Mouse (Mus musculus) adrenal gland, postnatal 10 days (tissue): ENCODE measurements at regions not wholly inside any gene's neighbourhood (a gene's known extent, or its start where the extent isn't known, plus 50 kb on each side); places are given as distances from the start of the nearest gene placed in this dataset.
A peak's percentile ranks its signal among the peaks of the same experiment; 100 is the strongest.
"Not testable (repeated sequence)": the region's sequence is repeated elsewhere in the genome, so short reads cannot be mapped to it uniquely, and the experiment has no call there.

Experiments
- DNase-seq: peaks from one replicate; pipeline ENCODE4 v3.0.0; 2021; ENCODE audit warnings: mixed read lengths

DNA sequence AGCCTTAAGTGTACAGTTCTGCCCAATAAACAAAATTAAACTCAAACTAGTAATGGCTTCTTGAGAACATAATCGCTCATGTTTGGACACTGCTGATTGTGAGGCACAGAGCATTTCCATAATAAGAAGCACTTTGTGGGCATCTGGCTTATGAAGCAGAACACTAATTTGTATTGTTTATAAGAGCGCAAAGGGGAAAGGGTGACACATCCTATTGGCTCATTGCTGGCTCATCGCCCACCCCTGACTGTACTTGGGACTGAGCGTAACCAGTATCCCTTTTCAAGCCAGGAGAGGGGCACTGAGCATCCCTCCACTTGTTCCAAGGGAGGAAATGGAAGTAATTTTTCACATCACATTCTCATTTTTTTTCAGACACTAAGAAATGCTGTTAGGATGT lies 288.0 kb downstream of the Sfmbt2 start:
- peak; percentile 9 for DNase-seq

DNA sequence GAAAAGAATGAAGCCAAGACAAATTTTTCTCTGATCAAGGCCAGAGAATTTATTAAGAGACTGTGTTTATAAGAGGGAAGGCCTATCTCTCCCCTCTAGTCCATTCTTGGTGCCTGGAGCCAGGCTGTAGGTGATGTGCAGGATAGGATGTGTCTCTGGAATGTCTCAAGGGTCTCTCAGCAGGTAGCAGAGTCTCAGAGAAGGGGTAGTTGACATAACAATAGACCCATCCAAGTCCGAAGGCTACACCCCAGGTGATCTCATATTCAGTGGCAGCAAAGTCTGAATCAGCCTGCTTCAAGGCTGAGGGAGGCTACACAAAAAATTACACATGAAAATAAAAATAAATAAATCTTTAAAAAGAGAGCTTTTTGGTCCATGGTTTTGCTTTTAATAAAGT lies 297.6 kb downstream of the Sfmbt2 start:
- DNase-seq: not testable (repeated sequence)

DNA sequence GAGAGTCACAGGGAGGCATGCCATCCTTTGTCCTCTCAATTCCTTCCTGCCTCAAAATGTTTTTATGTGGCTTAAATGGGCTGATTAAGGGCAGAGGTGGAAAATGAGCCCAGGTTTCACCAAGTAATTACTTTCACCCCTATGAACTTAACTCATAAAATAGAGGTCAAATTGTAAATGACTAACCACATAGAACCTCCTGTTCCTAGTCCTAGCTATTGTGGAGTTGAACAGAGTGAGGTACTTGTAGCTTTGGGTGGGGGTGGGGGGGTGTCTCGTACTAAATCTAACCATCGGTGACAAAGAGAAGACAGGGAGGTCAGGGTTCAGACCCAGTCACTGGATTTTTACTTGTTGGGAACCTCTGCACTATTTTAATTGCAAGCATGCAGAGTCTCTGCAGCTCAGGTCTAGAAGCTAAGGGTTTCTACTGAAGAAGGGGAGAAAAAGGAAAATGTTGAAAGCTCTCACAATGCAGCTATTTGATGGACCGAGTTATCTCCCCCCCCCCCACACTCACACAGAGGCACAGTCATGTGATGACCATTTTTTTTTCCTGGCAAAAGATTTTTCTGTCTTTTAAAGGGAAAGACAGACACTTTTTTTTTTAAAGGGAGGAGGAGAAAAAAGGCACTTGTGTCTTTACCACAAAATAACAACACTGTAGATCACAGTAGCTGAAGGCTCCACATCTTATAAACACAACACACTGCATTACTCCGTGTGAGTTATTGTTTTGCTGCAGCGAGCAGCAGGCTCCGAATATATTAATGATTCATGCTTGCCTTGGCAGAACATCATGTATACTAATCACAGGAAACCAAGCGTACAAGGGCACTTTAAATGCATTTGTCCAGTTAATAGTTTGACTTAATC lies 300.4 kb downstream of the Sfmbt2 start:
- no peak for DNase-seq

DNA sequence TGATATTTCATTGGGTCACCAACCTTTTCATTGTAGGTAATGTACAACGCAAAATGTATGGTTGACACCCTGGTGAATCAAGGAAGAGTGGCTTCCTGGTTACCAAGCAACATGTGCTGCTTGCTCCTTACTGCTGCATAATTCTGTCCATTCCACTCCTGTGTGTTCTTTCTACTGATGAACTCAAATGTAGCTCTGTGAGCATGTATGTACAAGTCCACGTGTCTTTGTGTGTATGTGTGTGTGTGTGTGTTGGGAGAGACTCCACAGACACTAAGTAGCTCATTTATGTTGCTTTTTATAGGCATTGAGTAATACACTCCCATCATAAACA lies 301.0 kb downstream of the Sfmbt2 start:
- no peak for DNase-seq

DNA sequence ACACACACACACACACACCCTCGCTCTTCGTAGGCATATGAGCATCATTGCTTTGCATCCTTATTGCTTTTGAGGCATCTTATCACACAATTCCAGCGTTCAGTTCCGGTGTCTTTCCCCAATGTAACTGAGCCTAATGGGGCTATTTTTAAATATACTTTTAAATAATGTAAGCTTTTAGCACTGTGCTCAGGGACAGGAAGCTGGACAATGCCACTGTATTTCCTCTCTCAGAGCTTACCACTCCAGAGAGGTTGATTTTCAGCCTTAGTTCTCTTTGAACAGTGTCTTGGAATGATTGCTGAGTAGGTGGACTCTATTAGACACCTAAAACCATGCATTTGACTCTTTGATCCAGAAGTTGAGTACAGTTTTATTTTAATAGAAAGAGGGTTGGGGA lies 301.9 kb downstream of the Sfmbt2 start:
- no peak for DNase-seq

DNA sequence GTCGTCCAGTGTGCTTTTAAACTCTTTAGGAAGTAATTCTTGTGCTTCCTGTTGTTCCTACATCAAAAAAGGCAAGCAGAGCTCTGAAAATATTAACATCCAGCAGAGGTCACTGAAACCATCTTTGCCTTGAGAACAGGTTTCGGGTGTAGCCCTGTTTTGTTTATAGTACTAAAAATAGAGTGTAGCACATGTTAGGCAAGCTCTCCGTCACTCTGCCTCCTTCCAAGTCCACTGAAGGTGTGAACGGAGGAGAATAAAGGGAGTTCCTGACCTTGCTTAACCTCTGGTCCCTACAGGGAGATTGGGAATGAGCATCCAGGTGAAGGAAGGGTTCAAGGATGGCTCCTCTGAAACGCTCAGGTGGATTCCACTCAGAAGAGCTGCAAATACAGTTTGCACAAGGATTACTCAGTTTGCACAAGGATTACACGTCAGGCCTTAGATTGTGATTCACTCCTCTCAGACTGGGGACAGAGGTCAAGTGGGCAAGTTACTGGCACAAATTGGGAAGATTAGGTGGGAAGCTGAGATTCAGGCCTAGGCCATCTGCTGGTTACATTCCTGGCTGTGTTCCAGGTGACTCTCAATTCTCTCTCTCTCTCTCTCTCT lies 304.5 kb downstream of the Sfmbt2 start:
- no peak for DNase-seq

DNA sequence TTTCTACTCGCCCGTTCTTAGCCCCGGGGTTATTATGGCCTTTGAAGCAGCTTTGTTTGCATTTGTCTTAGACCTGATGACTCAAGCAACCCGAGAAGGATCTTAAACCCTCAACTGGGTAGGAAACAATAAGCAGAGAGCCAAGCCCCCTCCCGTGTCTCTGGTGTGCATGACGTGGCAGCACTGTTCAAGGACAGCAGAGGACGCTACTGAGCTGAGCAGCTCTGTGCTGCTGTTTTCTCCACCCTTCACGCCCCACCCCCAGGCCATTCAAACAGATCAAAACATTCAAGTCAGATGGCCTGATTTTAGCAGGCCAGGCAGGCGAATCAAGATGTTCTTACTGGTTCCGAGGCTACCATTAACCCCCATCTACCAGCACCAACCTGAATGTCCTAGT lies 331.1 kb downstream of the Sfmbt2 start:
- peak; percentile 51 for DNase-seq

DNA sequence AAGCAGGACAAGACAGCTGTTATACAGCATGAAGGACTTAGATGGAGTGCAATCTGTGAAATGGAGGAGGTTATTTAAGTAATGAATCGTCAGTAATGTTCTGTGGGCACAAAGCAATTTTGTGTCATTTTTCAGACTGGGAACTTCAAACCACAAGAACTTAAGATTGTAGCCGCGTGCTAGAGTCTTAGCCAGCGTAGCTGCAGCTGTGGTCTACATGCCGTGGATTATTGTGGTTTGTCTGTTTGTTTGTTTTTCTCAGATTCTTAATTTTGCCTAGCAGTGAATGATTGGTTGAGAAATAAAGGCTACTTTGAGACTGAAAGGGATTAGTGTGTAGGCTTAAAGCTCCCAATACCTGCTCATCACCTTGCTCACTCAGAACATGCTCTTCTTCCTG lies 348.1 kb downstream of the Sfmbt2 start:
- DNase-seq: no peak

DNA sequence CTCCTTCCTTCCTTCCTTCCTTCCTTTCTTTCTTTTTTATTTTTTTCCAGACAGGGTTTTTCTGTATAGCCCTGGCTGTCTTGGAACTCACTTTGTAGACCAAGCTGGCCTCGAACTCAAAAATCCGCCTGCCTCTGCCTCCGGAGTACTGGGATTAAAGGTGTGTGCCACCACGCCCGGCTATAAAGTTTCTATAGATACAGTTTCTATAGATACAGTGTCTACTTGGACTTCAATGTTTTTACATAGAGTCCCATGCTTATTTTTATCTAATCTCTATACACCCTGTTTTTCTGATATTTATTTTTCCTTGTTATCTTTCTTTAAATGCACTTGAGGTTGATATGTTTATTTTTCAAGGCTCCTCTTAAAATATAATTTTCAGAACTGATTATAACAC lies 364.0 kb downstream of the Sfmbt2 start:
- DNase-seq: not testable (repeated sequence)

DNA sequence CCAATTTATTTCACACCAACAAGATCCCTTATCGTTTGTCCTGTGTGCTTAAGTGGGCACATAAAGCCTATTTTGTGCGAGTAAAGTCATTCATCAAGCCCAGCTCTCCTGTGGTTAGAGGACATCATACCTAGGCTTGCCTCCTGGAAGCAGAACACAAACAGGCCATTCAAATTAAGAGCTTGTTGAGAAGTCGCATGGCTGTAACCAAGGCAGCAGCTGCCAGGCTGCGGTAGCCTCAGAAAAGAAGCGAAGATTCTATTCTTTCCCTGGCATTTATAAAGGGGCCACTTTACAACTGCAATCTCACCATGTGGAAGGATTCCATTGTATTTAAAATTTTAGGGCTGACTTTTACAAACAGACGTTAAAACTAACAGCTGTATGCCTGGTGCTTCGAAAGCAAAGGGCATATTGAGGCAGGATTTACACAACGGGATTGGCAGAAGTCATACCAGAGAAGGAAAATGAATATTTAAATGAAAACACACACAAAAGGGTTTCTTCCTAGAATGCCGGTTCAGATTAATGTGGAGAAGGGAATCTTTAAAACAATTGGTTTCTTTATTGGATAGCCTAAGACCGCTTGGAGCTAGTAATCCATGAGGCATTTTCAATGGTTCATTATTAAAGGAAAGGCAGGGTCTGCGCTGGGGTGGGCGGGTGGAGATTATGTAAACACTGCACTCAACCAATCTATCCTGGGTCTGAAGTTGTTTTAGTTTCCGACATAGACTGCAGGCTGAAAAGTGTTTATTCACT lies 366.6 kb downstream of the Sfmbt2 start:
- DNase-seq: no peak

DNA sequence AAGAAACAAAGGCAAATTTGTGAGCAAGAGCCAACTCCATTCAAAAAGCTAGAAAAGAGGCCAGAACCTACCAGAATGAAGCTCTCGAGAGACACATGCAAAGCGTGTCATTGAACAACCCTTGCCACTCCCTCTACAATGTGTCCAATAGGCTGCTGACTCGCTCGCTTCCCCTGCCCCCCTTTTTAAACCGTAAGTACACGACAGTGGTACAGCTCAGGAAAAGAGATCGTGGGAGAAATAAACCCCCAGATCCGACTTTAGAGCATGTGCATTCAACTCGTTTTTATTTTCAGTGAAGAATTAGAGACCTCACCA lies 367.1 kb downstream of the Sfmbt2 start:
- DNase-seq: no peak

DNA sequence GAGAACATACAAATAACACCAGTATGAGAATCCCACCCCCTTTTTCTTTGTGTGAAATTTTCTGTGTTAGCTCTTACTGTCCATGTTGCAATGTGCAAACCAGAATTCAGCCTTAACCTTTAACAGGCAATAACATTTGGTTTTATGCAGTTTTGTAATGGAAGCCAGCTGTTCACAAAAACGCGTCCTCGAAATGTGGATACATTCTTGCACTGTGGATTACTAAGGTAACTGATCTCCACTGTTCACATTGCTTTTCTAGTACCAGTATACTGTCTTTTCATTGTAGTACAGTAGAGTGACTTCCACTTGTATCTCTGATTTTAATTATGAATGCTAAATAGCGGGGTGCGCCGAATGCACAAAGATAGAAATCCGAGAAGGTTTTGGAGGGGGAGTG lies 374.8 kb downstream of the Sfmbt2 start:
- DNase-seq: no peak

DNA sequence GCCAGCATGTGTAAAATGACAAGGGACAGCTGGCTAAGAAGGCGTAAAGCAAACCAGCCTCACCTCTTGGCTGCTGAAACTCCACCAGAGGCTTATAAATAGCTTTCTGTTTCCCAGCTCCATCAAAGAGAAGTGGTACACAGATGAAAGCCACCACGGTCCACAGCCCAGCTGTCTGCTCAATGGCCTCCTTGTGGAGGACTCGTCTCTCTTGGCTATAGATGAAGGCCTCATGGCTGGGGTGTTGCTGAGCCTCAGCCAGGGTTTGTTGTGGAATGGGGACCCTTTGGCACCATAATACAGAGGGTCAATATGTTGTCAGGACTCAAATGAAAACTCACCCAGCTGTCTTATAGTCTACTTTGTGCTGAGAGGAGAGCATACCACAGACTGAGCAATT lies 385.1 kb downstream of the Sfmbt2 start:
- DNase-seq: no peak

DNA sequence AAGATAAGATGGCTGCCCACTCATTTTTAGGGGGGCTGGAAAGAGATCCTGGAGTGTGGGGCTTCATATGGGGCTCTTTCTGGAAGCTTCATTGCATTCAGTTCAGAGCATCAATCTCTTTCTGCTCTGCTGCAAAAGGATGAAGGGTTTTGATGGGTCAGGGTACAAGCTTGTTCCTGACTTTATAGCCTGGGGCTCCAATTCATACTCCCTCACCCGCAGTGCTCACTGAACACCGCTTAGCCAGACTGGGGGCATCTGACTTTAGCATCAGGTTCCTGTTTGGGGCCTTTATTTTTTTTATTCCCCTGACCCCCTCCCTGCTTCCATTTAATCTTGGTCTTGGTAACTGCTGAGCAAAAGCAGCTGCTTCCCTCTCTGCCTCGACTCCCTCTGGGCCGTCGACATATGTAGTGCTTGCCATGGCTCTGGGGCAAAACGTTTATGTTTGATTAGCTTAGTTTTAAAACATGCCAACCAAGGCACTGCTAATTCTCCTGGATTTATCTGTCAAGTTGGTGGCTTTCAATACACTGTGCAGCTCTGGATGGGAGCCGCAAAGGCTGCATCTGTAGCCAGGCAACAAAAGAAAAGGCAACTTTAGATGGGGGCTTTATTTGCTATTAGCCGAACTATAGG lies 387.0 kb downstream of the Sfmbt2 start:
- DNase-seq: no peak

DNA sequence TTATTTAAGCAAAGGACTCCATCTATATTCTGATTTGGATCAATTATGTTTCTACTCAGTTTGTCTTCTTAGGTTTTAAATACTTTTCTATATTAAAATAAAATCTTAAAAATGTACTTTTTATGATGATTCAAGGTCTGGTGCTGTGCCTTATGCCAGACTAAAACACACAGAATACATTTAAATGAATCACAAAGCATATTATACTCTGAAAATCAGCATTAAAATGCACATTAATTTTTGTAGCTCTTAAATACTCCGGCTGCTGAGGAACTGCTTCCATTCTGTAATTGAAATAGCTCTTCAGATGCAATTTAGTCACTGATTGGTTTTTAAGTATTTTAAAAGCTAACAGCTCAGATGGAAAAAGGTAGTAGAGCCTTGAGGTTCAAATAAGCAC lies 387.6 kb downstream of the Sfmbt2 start:
- DNase-seq: no peak

DNA sequence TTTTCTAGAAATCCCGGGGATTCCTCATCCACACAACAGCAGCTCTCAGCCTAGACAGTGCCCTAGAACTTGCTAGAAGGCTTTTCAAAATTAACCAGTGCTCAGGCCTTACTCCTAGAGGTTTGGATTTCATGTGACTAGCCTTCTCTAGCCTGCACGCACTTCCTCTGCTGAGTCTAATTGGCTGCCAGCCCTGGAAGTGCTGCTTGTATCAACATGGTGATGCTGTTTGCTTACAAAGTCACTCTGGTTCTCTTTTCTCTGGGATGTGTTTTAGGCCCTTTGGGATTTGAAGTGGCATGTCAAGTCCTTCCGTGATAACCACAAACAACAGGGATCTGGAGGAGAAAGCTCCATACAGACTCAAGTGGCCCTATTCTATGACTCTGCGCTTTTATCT lies 391.9 kb downstream of the Sfmbt2 start:
- DNase-seq: no peak

DNA sequence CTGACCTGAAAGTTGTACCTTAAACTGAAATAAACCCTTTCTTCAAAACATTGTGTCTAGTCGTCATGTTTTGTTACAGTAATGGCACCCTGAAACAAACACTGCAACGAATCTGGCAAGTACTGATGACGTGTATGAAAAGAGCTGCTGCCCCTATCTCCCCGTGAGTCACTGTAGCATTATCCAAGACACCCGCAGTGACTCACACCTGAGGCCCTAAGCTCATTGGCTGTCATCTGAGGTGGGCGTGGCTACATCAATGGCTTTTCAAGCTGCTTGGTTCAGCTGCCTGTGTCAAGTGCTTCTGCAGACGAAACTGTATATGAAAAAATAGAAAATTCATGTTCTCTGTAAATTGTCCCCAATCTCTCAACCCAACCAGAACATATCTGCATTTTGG lies 388.8 kb upstream of the Prkcq start:
- no peak for DNase-seq

DNA sequence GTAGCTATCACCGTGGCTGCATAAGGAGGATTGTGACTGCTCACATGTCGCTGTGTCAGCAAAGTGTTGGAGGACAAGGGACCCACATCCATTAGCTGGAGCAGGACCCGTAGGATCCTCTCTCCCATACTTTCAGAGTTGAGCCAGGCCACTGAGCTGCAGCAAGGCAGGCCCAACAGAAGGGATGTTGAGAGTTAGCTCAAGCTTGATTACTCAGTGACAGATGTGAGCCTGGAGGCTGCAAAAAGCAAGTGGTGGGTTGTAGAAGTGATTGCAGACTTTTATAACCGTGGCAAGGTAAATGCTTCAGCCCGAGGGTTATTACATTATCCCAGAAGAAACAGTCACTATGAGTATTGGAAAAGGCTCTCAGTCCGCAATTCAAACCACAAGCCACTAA lies 388.3 kb upstream of the Prkcq start:
- DNase-seq: no peak

DNA sequence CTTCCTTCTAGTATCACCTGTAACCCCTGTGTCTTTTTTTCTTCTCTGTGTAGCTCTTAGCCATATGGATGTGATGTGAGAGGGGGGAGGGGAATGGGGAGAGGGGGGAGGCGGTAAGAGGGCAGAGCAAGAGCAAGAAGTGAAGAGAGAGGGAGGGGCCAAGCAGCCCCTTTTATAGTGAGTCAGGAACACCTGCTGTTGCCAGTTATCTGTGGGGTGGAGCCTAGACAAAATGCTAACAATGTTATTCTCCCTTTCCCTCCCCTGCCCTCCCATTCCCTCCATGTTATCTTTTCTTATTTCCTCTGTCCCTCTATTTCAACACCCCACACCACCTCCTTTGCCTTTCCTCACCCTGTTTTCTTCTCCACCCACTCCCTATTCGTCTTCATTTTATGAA lies 387.6 kb upstream of the Prkcq start:
- no peak for DNase-seq

DNA sequence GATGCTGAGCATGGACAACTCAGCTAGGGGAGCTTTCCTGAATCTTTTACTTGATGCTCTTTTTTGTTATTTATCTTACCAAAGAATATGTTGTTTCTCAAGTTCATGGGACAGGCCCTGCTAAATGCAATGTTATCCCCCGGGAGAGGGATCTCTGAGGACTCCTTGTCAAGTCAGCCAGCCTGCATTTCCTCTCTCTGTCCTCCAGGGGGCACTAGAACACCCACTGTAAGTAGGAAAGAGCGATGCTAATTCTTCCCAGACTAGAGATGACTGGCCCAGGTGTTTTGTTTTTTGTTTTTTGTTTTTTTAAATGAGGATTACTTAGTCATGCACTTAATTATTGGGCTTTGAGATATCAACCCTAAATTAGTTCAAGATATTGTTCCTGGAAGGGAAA lies 386.8 kb upstream of the Prkcq start:
- peak; percentile 51 for DNase-seq

DNA sequence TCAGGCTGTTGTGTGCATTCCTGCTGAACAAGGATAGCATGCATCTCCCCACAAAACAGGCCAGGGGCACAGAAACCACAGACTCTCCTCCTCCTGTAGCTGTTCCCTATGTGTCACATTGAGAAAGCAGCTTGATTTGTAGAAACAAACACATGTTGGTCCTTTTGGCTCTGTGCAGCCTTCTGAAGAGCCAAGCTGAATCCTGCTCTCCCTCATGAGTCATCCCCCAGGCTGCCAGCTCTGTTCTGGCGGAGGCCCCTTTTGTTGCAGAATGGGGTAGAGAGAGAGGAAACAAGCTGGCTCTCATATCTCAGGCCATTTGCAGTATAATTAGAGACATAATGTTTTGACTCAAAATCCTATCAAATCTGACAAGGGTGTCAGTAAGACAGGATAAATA lies 383.4 kb upstream of the Prkcq start:
- DNase-seq: peak; percentile 60

DNA sequence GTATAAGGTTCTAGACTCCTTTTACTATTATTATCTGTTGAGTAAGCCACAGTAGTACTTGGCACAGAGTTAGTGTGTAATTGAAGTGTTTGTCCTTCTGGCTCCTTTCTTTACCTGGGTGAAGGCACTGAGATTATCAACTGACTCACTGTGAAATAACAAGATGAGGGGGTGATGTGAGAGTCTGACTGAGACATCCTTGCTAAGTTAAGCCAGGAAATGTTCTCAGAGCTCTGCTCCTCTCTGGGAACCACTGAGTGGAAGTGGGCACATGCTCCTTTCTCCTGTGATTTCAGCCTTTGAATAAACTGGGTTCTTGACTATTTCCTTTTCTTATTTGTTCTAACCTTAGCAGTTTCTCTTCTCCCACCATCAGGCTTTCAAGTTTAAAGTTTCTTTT lies 380.7 kb upstream of the Prkcq start:
- no peak for DNase-seq

DNA sequence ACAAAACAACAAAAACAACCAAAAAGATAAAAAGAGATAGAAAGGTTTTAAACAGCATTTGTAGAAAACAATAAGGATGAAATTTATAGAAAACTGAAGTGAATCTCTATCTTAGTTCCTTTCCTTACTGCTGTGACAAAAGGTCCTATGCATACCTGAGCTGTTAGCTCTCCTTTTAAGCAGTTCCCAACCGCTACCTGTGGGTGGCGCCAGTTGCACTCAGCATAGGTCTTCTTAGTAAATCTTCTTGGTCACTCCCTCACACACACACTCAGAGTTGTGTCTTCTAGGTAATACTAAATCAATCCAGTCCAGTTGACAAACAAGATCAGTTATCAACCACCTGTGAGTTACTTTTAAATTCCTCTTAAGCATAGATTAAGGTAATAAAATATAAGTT lies 355.5 kb upstream of the Prkcq start:
- no peak for DNase-seq
